Mouse (Mus musculus) common myeloid progenitor, adult 5-6 weeks (primary cell): ENCODE measurements around the gene Tm9sf3. TPM values are rescaled to one million over a fixed set of nuclear protein-coding genes. Genes with fewer than 3 reads are reported as not detected.
A peak's percentile ranks its signal among the peaks of the same experiment; 100 is the strongest.

ENCODE experiments used
- ATAC-seq: replicated peaks from 2 replicates; pipeline ENCODE4 v1.8.0; 2016; ENCODE audit warnings: low read depth, mild to moderate bottlenecking, moderate TSS enrichment, inconsistent platforms; ENCODE audit not compliant: poor library complexity, severe bottlenecking
- total RNA-seq: library from RNA; stranded (forward); fragments of 200-1000, 187-1606 nt; gene quantifications from 2 replicates; pipeline ENCODE4 v1.2.3, GENCODE M21; 2017

Gene Tm9sf3
- total RNA-seq, 1 experiment from 2014 or later = 265 TPM

DNA sequence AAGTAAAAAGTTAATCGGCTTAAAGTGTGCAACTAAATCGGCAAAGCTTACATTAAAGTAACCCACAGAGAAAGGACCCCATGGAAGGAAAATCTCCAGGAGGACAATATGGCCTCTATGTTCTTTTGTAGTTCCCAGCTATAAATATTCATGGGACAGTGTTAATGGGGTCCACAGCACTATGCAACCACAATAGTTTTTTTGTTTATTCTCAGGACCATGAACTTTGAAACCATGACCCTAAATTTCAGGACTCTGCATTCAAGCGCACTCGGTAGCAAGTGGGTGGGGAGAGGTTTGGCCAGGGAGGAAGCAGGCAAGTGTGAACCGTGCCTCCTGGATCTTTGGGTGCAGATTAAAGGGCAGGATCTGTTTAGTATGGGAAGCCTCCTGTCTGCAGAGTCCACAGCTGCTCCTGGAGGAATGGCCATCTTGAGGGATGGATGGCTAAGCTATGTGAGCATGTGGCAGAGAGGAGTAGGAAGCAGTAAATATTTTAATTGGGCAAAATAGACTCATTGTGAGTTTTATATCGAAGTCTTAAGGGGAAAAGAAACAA lies 72.8 kb downstream of the Tm9sf3 start:
- no peak for ATAC-seq

DNA sequence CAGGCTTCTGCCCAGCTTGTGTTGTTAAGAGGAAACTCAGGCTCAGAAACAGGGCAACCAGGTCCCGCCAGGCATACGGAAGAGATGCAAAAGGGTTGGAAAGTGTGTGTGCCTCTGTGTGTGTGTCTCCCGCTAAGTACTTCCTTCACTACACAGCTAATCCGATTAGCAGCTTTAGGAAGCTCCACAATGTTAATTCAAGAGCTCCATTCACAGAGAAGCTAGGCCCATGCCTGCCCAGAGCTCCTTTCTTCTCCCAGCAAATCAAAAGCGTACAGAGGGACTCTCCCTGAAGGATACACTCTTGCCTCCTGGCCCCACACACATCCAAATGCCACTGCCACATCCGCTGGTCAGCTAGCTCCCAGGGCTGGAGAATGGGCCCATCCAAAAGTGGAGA lies 86.5 kb downstream of the Tm9sf3 start:
- no peak for ATAC-seq

DNA sequence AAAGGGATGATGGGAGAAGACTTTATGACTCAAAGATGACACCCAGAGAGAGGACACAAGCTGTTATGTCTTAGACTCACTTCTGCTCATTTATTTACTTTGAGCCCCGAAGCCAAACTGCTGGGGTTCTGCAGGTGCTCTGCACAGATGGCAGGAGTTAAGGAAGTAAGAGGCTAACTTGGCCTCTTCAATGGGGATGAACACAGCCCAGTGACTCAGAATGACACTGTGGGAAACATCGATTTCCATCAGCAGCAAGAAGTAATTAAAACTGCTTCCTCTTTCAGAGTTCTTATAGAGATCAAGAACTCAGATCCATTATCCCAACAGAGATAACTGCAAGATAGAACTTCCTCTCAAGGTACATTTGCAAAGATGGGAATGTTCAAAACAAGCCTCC lies 86.9 kb downstream of the Tm9sf3 start:
- ATAC-seq = 0 out of 2 replicates have a peak, but pooled peaks have one; percentile 29

DNA sequence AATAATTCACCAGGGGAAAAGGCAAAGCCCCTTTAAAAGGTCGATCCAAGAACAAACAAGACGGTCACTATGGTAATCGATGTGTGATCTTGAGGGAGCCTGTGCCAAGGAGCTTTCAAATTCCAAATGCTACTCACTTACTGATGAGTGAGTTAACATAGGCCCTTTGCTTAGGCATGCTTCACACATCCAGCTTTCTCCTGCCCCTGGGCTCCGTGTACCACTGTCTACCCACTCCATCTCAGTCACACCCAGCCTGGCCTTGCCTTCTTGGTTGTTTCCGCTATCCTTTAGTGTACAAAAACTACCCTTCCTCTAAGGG lies 97.9 kb downstream of the Tm9sf3 start:
- ATAC-seq = no peak

DNA sequence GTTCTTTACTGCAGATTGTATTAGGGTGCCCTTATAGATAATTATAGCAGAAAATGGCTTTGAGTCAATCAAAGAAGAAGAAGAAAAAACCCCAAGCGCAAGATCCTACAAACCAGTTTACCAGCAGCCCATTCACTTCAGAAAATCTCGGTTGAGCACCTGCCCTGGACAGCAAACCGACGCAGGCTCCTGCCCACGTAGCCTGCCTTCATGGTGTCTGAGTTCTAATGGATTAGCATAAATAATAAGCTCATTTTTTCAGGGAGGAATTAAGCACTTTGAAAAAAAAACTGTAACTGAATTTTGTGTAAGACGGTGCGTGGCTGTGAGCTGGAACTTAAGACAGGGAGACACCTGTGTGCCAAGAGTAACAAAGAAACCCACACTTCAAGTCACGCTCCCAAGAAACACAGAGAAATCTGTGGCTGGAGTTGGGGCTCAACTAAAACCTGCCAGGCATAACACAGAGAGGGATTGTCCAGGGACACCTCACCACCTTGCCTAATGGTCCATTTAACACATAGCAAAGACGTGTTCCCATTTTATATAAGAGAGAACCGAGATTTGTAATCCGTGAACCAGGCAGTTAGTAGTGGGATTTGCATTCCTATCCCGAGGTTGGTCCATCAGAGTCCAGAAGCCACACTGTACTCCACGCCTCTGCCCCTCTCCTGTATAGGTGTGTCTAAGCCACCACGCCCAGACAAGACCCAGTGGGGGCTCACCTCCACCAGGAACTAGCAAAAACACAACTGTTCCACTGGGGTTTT lies 98.5 kb downstream of the Tm9sf3 start:
- ATAC-seq = no peak

DNA sequence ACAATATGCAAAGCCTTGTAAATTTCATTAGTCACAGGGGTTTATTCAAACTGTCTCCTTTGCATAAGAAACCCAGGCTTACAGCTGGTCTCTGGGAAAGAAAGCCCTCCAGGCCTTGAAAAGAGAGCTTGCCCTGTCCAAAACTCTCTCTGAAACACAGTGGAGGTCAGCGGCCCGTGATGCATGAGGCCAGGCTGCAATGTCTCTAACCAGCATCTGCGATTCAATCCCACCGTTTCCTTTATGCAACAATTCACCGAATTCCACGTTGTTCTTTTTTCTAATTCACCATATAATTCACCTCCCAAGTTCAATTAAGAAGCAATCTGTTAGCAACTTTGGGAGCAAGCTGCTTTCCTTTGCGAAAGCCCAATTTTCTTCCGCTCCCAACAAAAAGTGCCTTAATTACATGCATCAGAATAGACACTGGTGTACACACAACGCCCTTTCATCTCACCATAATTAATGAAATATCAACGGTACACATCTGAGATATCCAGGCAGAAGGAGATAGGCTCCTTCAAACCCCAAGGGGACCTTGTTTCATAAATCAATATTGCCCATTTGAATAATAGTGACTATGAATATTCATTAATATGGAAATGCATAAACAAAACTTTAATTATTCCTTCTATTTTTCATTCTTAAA lies 99.2 kb downstream of the Tm9sf3 start:
- no peak for ATAC-seq

Other genes starting within 250 kb of the Tm9sf3 start
- 105 and 124 TPM in 2 replicates for gene Dntt, start 234.7 kb downstream of the Tm9sf3 start, total RNA-seq
- gene Opalin, start 186.9 kb downstream of the Tm9sf3 start, total RNA-seq = not detected in 2 replicates
- gene Tll2, start 57.2 kb downstream of the Tm9sf3 start, total RNA-seq = 0.05 TPM in 1 of 2 replicates, not detected in the other
- gene Pik3ap1, start 121.1 kb upstream of the Tm9sf3 start, total RNA-seq = 10.0 and 10.2 TPM in 2 replicates
- gene Lcor, start 218.6 kb upstream of the Tm9sf3 start, total RNA-seq = 17.8 and 21.1 TPM in 2 replicates